ENCODE assay signal across 14 mouse cellular contexts in the genomic region with DNA sequence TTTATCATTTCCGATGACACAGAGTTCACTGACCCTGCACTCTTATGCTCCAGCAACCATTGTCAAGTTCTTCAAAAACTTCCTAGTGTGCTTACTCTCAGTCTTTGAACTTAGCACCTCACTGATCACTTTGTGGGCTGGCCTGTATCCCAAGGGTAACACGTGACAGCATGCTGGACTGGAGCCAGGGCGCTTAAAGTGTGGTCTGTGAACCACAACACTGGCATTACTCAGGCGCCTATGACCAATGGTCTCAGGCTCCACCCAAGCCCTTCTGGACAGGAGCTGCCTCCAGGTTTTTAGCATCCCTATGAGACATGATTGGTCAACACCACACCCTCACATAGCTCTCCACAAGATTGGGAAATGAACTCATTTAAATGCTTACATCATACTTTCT. TPM values are rescaled to one million over a fixed set of nuclear protein-coding genes. Genes with fewer than 3 reads are reported as not detected.
DNase-seq lines count a peak whose midpoint lies in the region; TF ChIP-seq lines count a peak whose summit lies in the region.
"Had no signal": no experiment of that assay in that cellular context is flagged by ENCODE, and none has a peak within 500 bp of the region (broad histone marks: within the 10 kb centered on the region; RNA-seq: fewer than 3 reads in every experiment).

No protein-coding gene starts in this region.

- H3K27me3 ChIP-seq in liver, adult 2 months (ENCODE audit: control insufficient read depth, insufficient read depth, low read length): no peaks in the 10 kb centered on the region
- H3K27me3 ChIP-seq in cerebellum, adult 2 months (ENCODE audit: control insufficient read depth, insufficient read depth, low read length): no peaks in the 10 kb centered on the region
- H3K27me3 ChIP-seq: embryonic facial prominence, embryonic 15.5 days; heart, embryonic 13.5 days; lung, embryonic 15.5 days; neural tube, embryonic 15.5 days had no signal

- H3K4me1 ChIP-seq in liver, adult 2 months (ENCODE audit: control insufficient read depth, insufficient read depth, low read length): peaks cover 2% of the 10 kb centered on the region; the same call in 1 of the 2 replicates
- H3K4me1 ChIP-seq in cerebellum, adult 2 months (ENCODE audit: control insufficient read depth, insufficient read depth, low read length): no peaks in the 10 kb centered on the region
- H3K4me1 ChIP-seq: embryonic facial prominence, embryonic 15.5 days; lung, embryonic 15.5 days had no signal

- peak; percentile 31 for DNase-seq in liver, adult 2 months (ENCODE audit: extremely low read depth, low read depth, low spot score)
- no peak for DNase-seq in liver
- DNase-seq in adrenal gland, postnatal 25 days: peak; percentile 4
- DNase-seq in kidney, adult 9 months: peak; percentile 92
- peak; percentile 11 for DNase-seq in lung, postnatal 10 days
- no peak for DNase-seq in cerebellum, adult 2 months
- DNase-seq in natural killer cell, adult 2 months (ENCODE audit: low spot score in 2 of 2): no peak
- DNase-seq: cerebellum, postnatal 36 days; right cerebral cortex, postnatal 25 days had no signal

- no peaks in the 10 kb centered on the region for H3K79me2 ChIP-seq in liver, adult 2 months (ENCODE audit: control insufficient read depth, insufficient read depth, low read length)

- TF ChIP-seq CTCF in liver, adult 2 months (IDR thresholded peaks at IDR 0.05; ENCODE audit: low read depth, low read length): no peak
- TF ChIP-seq CTCF in cerebellum, adult 2 months (IDR thresholded peaks at IDR 0.05; ENCODE audit: borderline replicate concordance, insufficient read depth, low read depth, low read length): no peak

- H3K36me3 ChIP-seq in liver, adult 2 months (ENCODE audit: control insufficient read depth, insufficient read depth, low read length): no peaks in the 10 kb centered on the region
- H3K36me3 ChIP-seq: embryonic facial prominence, embryonic 15.5 days; heart, embryonic 13.5 days; lung, embryonic 15.5 days; neural tube, embryonic 15.5 days had no signal

- H3K4me3 ChIP-seq in liver, adult 2 months (ENCODE audit: insufficient read depth, low read depth, low read length): no peak overlapping the region
- no peak overlapping the region for H3K4me3 ChIP-seq in cerebellum, adult 2 months (replicated peaks; ENCODE audit: insufficient read depth, low read depth, low read length)
- H3K4me3 ChIP-seq: embryonic facial prominence, embryonic 15.5 days; heart, embryonic 13.5 days; lung, embryonic 15.5 days; neural tube, embryonic 15.5 days had no signal

- WGBS in liver, adult 2 months: 35% methylated on average over 4 of the region's 4 CpGs
- WGBS in cerebellum, adult 2 months: 58% methylated on average over 4 of the region's 4 CpGs

- TF ChIP-seq POLR2A in liver, adult 2 months (IDR thresholded peaks at IDR 0.05; ENCODE audit: extremely low read depth, insufficient read depth, low read length): no peak
- TF ChIP-seq POLR2A in cerebellum, adult 2 months (IDR thresholded peaks at IDR 0.05; ENCODE audit: borderline replicate concordance, insufficient read depth, low read length): no peak

- H3K9ac ChIP-seq in liver, adult 2 months (ENCODE audit: low read depth, low read length): no peak overlapping the region
- H3K9ac ChIP-seq: embryonic facial prominence, embryonic 15.5 days; heart, embryonic 13.5 days; hindbrain, embryonic 14.5 days; lung, embryonic 15.5 days; neural tube, embryonic 15.5 days had no signal

- H3K27ac ChIP-seq in liver, adult 2 months (replicated peaks; ENCODE audit: insufficient read depth, low read depth, low read length): no peak overlapping the region
- no peak overlapping the region for H3K27ac ChIP-seq in cerebellum, adult 2 months (ENCODE audit: insufficient read depth, low read length)
- H3K27ac ChIP-seq: embryonic facial prominence, embryonic 15.5 days; heart, embryonic 13.5 days; hindbrain, embryonic 14.5 days; lung, embryonic 15.5 days; neural tube, embryonic 15.5 days had no signal

RNA-seq across cellular contexts. Expression of gene Col6a6, which starts 52.8 kb away (rescaled TPM):
- 0.09 and 0.13 TPM in 2 replicates for total RNA-seq in liver, adult 2 months (2014; rRNA removed)
- 0.04 and 0.06 TPM in 2 replicates for polyA plus RNA-seq in liver, adult 2 months (2012; rRNA removed)
- total RNA-seq in adrenal gland, postnatal 25 days (2021): 1.2 and 1.7 TPM in 2 replicates
- 0.11 TPM in 2 replicates for polyA plus RNA-seq in cerebellum, adult 2 months (2012; rRNA removed)

Comparison
In these comparisons a context has a peak if more than half of its experiments do, and no peak if none do; other contexts are left out.
1. DNase-seq: peak in liver, adult 2 months (single experiment), adrenal gland, postnatal 25 days (single experiment), kidney, adult 9 months (single experiment) and lung, postnatal 10 days (single experiment); none in liver (single experiment), cerebellum, adult 2 months (0 of 2) and natural killer cell, adult 2 months (0 of 2).